Mouse (Mus musculus): Measurements from ENCODE around the gene Nolc1.

DNA sequence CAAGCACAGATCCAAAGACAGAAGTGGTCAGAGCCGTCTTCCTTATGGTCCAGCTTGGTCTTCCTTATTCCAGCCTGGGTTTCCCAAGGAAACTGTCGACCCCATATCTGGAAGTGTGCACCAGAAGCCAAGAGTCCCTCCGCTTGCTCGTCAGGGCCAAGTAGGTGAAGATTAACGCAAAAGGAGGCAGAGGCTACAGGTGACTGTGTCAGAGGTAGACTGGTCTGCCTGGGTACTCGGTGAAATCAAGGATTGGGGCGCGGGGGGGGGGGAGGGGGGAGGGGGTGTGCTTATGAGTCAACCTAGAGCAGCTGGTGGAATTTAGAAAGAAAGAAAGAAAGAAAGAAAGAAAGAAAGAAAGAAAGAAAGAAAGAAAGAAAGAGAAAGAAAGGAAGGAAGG, 55.6 kb downstream of the Nolc1 start:
- no peak for TF ChIP-seq CTCF (IDR thresholded peaks at IDR 0.05)
- no peak for TF ChIP-seq POLR2A (IDR thresholded peaks at IDR 0.05; ENCODE audit: insufficient read depth, low read depth, low read length)
- no peak for TF ChIP-seq EP300 (IDR thresholded peaks at IDR 0.05; ENCODE audit: insufficient read depth, low read depth, low read length)
